Mouse (Mus musculus) adrenal gland, postnatal 10 days (tissue): Measurements from ENCODE around the gene Ctf1. TPM values are rescaled to one million over a fixed set of nuclear protein-coding genes. Genes with fewer than 3 reads are reported as not detected.
"Not testable (repeated sequence)": the region's sequence is repeated elsewhere in the genome, so short reads cannot be mapped to it uniquely, and the experiment has no call there.

Source experiments
- DNase-seq: peaks from one replicate; pipeline ENCODE4 v3.0.0; 2021; ENCODE audit warnings: mixed read lengths
- total RNA-seq, 2 experiments: library from RNA; stranded (reverse); gene quantifications; 2 replicates each; pipeline ENCODE4 v1.2.3; 2021

Gene Ctf1
- total RNA-seq, 2 experiments from 2014 or later = 6.3 to 6.8 TPM

GRCm38 (mm10) chr7:127691221-127691989, 21.1 kb upstream of the Ctf1 start:
- peak; percentile 85 for DNase-seq

GRCm38 (mm10) chr7:127693290-127693689, 19.2 kb upstream of the Ctf1 start:
- no peak for DNase-seq

GRCm38 (mm10) chr7:127693730-127694129, 18.8 kb upstream of the Ctf1 start:
- not testable (repeated sequence) for DNase-seq

- DNase-seq = peak; percentile 49
Measured at GRCm38 (mm10) chr7:127698986-127699385, 13.6 kb upstream of the Ctf1 start.

GRCm38 (mm10) chr7:127700712-127701331, 11.7 kb upstream of the Ctf1 start:
- DNase-seq = no peak

GRCm38 (mm10) chr7:127703561-127704178, 8.9 kb upstream of the Ctf1 start:
- no peak for DNase-seq

GRCm38 (mm10) chr7:127704598-127704997, 7.9 kb upstream of the Ctf1 start:
- no peak for DNase-seq

- no peak for DNase-seq
Measured at GRCm38 (mm10) chr7:127705706-127706105, 6.8 kb upstream of the Ctf1 start.

- peak; percentile 44 for DNase-seq
Measured at GRCm38 (mm10) chr7:127707045-127707956, 5.2 kb upstream of the Ctf1 start.

- no peak for DNase-seq
Measured at GRCm38 (mm10) chr7:127707957-127708206, 4.7 kb upstream of the Ctf1 start.

GRCm38 (mm10) chr7:127708207-127709078, 4.1 kb upstream of the Ctf1 start, which contains the start of gene Bcl7c:
TSS of gene Bcl7c (minus strand) at chr7:127708933.
- DNase-seq = peak; percentile 94

GRCm38 (mm10) chr7:127709261-127709979, 3.1 kb upstream of the Ctf1 start:
- no peak for DNase-seq

- no peak for DNase-seq
Measured at GRCm38 (mm10) chr7:127711031-127711430, 1.5 kb upstream of the Ctf1 start.

GRCm38 (mm10) chr7:127711456-127711855, 1.1 kb upstream of the Ctf1 start:
- peak; percentile 40 for DNase-seq

- no peak for DNase-seq
Measured at GRCm38 (mm10) chr7:127714816-127715215, 2.3 kb downstream of the Ctf1 start.

- DNase-seq = peak; percentile 86
Measured at GRCm38 (mm10) chr7:127716992-127717391, 4.5 kb downstream of the Ctf1 start.

- DNase-seq = no peak
Measured at GRCm38 (mm10) chr7:127718339-127718738, 5.8 kb downstream of the Ctf1 start.

- DNase-seq = peak; percentile 26
Measured at GRCm38 (mm10) chr7:127719258-127719657, 6.7 kb downstream of the Ctf1 start.

- no peak for DNase-seq
Measured at GRCm38 (mm10) chr7:127725490-127725889, 13.0 kb downstream of the Ctf1 start.

- no peak for DNase-seq
Measured at GRCm38 (mm10) chr7:127725924-127726323, 13.4 kb downstream of the Ctf1 start.

GRCm38 (mm10) chr7:127727898-127728297, 15.4 kb downstream of the Ctf1 start:
- DNase-seq = no peak
